Mouse (Mus musculus): Measurements from ENCODE around the gene Olfr1089.

Olfr1089 gene

DNA sequence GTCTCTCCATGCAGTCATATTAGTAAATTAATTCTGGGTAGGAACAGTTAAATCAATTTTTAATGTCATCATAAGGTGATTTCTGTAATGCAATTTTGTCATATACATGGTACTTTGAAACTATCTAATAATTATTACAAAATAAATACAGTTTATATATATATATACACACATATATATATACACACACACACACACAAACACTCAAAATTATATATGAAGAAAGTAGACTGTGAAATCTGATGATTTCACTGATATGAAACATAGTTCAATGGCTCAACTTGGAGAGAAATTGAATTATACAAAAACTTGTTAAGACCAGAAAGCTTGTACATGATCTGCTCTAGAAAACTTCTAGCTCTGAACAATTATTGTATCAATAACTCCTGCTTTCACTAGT is at the start of gene Olfr1089:
Gene Olfr1089, minus strand, starts transcription at position 101 of the 400 bp plus-strand sequence.
- no peak for DNase-seq (ENCODE audit: extremely low read depth, insufficient read length, low spot score)

DNA sequence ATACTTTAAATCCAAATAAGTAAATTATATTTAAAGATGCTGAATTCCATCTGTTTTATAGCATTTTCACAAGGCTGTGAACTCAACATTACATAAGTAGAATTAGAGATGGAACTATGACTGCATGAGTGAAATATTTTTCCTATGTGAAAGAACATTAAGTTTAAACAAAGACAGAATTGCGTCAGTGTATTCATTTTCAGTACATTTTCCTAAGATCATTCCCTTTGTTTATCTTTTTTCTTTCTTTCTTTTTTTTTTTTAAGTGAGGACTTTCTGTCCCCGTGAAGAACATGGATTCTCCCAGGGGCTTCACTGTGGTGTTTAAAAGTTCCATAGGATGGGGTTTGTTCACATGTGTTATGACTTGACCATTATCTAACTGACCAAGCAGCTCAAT is 48.7 kb upstream of the Olfr1089 start, which contains the start of gene Olfr1093:
Gene Olfr1093, plus strand, starts transcription at position 301 of the 400 bp plus-strand sequence.
- no peak for DNase-seq (ENCODE audit: extremely low read depth, insufficient read length, low spot score)

DNA sequence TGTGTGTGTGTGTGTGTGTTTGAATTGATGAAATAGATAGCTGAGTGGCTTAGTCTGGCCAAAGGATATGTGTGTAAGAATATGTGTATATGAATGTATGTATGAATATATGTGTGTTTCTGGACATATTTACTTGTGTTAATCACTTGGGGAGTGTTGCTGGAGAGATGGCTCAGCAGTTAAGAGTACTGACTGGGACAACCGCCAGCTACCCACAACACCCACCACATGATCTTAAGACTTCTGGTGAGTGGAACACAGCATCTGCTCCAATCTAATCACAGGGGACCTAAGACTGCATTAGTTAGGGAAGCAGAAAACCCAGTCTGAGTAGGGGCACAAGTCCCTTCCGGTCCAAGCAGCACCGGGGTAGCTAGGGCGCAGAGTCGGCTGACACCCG is 27.5 kb upstream of the Olfr1089 start:
- no peak for DNase-seq (ENCODE audit: extremely low read depth, insufficient read length, low spot score)

DNA sequence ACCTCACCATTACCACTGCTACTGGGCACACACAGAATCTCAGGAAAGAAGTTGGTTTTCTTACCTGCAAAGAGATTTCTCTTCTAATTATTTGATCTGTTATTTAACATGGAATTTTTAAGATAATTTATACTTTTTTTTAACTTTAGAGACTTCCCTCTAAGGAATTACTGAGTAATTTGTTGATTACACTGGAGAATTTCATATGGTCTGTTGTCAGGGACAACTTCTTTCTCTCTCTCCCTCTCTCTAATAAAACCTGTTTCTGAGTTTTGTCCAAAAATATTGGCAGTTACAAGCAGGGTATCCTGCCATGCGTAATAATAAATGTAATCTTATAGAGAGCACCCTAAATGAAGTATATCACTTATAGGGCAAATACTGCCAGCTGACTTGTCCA is 25.4 kb upstream of the Olfr1089 start, which contains the start of gene Olfr1090:
Gene Olfr1090, minus strand, starts transcription at position 101 of the 400 bp plus-strand sequence.
- no peak for DNase-seq (ENCODE audit: extremely low read depth, insufficient read length, low spot score)

DNA sequence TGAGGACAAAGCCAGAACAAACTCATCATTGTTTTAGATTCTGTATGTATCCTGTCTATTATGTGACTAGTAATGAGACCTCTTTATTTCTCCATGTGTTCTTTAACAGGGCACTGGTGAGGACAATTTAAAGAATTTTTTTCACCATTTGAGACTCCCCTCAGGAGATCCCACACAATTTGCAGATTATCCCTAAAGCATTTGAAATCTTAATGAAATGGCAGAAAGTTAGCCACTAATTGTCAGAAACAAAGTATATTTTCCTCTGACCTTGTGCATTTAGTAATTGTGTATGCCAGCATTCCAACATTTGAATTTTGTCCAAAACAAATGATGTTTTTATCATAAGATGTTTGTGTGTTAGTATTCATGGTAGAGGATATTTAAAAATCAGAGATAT is 35.2 kb downstream of the Olfr1089 start, which contains the start of gene Olfr1087:
Gene Olfr1087, minus strand, starts transcription at position 101 of the 400 bp plus-strand sequence.
- no peak for DNase-seq (ENCODE audit: extremely low read depth, insufficient read length, low spot score)
